Mouse (Mus musculus): ENCODE measurements at regions not wholly inside any gene's neighbourhood (a gene's known extent, or its start where the extent isn't known, plus 50 kb on each side); places are given as distances from the start of the nearest gene placed in this dataset.

- no peaks in the 10 kb centered on the region for H3K9me3 ChIP-seq (ENCODE audit: control insufficient read depth, low read length)
- 37% methylated on average over 1 of the region's 1 CpGs for WGBS (ENCODE audit: insufficient replicate concordance)
- H3K9ac ChIP-seq (replicated peaks): no peak overlapping the region
- H3K4me1 ChIP-seq (replicated peaks; ENCODE audit: control insufficient read depth in 2 of 2, insufficient read depth in 2 of 2, low read length in 1 of 2): 0 out of 4 replicates have a peak, but pooled peaks cover 0 to 2% of the 10 kb centered on the region in 2 experiments
- H3K27ac ChIP-seq: no peak overlapping the region
- H3K27me3 ChIP-seq (ENCODE audit: control insufficient read depth, insufficient read depth, low read length): no peaks in the 10 kb centered on the region
- H3K4me3 ChIP-seq (ENCODE audit: insufficient read depth in 1 of 2, low read depth in 2 of 2, low read length in 2 of 2): no peak overlapping the region
- no peak for DNase-seq (ENCODE audit: low read depth in 3 of 3, low spot score in 3 of 3)
- H3K4me2 ChIP-seq (ENCODE audit: low read depth): no peak overlapping the region
- H3K36me3 ChIP-seq (replicated peaks; ENCODE audit: control insufficient read depth, insufficient read depth, low read depth): no peaks in the 10 kb centered on the region
- no peak for TF ChIP-seq EP300 (IDR thresholded peaks at IDR 0.05; ENCODE audit: low read depth)
- TF ChIP-seq CTCF (IDR thresholded peaks at IDR 0.05; ENCODE audit: low read depth): no peak
- ATAC-seq (ENCODE audit: insufficient read depth): no peak
Measured at GRCm38 (mm10) chr10:17201427-17201745, 521.6 kb upstream of the Cited2 start.

- ATAC-seq (ENCODE audit: insufficient read depth): no peak
- no peaks in the 10 kb centered on the region for H3K27me3 ChIP-seq (ENCODE audit: control insufficient read depth, insufficient read depth, low read length)
Measured at GRCm38 (mm10) chr10:17202556-17203415, 520.2 kb upstream of the Cited2 start.

GRCm38 (mm10) chr10:17203416-17204110, 519.5 kb upstream of the Cited2 start:
- Histone ChIP-seq H3K27ac (no peak overlapping the region), H3K4me3 (ENCODE audit: insufficient read depth in 1 of 2, low read depth in 2 of 2, low read length in 2 of 2) (no peak overlapping the region), H3K4me1 (replicated peaks; ENCODE audit: control insufficient read depth in 2 of 2, insufficient read depth in 2 of 2, low read length in 1 of 2) (0 out of 4 replicates have a peak, but pooled peaks cover 0 to 2% of the 10 kb centered on the region in 2 experiments), H3K9me3 (ENCODE audit: control insufficient read depth, low read length) (no peaks in the 10 kb centered on the region), H3K27me3 (ENCODE audit: control insufficient read depth, insufficient read depth, low read length) (no peaks in the 10 kb centered on the region), H3K36me3 (replicated peaks; ENCODE audit: control insufficient read depth, insufficient read depth, low read depth) (no peaks in the 10 kb centered on the region), H3K9ac (replicated peaks) (no peak overlapping the region), H3K4me2 (ENCODE audit: low read depth) (no peak overlapping the region)
- ATAC-seq (ENCODE audit: insufficient read depth): no peak
- no peak for TF ChIP-seq EP300 (IDR thresholded peaks at IDR 0.05; ENCODE audit: low read depth)
- no peak for TF ChIP-seq CTCF (IDR thresholded peaks at IDR 0.05; ENCODE audit: low read depth)
- WGBS (ENCODE audit: insufficient replicate concordance): 46% methylated on average over 4 of the region's 4 CpGs
- DNase-seq (ENCODE audit: low read depth in 3 of 3, low spot score in 3 of 3): no peak

More at GRCm38 (mm10) chr10:17202556-17203415, 520.2 kb upstream of the Cited2 start:
- Histone ChIP-seq H3K9me3 (ENCODE audit: control insufficient read depth, low read length) (no peaks in the 10 kb centered on the region), H3K4me3 (ENCODE audit: insufficient read depth in 1 of 2, low read depth in 2 of 2, low read length in 2 of 2) (no peak overlapping the region), H3K4me1 (replicated peaks; ENCODE audit: control insufficient read depth in 2 of 2, insufficient read depth in 2 of 2, low read length in 1 of 2) (0 out of 4 replicates have a peak, but pooled peaks cover 0 to 2% of the 10 kb centered on the region in 2 experiments), H3K4me2 (ENCODE audit: low read depth) (no peak overlapping the region), H3K9ac (replicated peaks) (no peak overlapping the region), H3K36me3 (replicated peaks; ENCODE audit: control insufficient read depth, insufficient read depth, low read depth) (no peaks in the 10 kb centered on the region), H3K27ac (no peak overlapping the region)
- no peak for TF ChIP-seq CTCF (IDR thresholded peaks at IDR 0.05; ENCODE audit: low read depth)
- no peak for TF ChIP-seq EP300 (IDR thresholded peaks at IDR 0.05; ENCODE audit: low read depth)
- DNase-seq (ENCODE audit: low read depth in 3 of 3, low spot score in 3 of 3): no peak
- WGBS (ENCODE audit: insufficient replicate concordance): 61% methylated on average over 4 of the region's 4 CpGs

GRCm38 (mm10) chr10:17204153-17204552, 518.9 kb upstream of the Cited2 start:
- Histone ChIP-seq H3K9me3 (ENCODE audit: control insufficient read depth, low read length) (no peaks in the 10 kb centered on the region), H3K9ac (replicated peaks) (no peak overlapping the region), H3K27ac (no peak overlapping the region), H3K4me3 (ENCODE audit: insufficient read depth in 1 of 2, low read depth in 2 of 2, low read length in 2 of 2) (no peak overlapping the region), H3K4me2 (ENCODE audit: low read depth) (no peak overlapping the region), H3K27me3 (ENCODE audit: control insufficient read depth, insufficient read depth, low read length) (no peaks in the 10 kb centered on the region), H3K36me3 (replicated peaks; ENCODE audit: control insufficient read depth, insufficient read depth, low read depth) (no peaks in the 10 kb centered on the region), H3K4me1 (replicated peaks; ENCODE audit: control insufficient read depth in 2 of 2, insufficient read depth in 2 of 2, low read length in 1 of 2) (0 out of 4 replicates have a peak, but pooled peaks cover 0 to 2% of the 10 kb centered on the region in 2 experiments)
- TF ChIP-seq CTCF (IDR thresholded peaks at IDR 0.05; ENCODE audit: low read depth): no peak
- TF ChIP-seq EP300 (IDR thresholded peaks at IDR 0.05; ENCODE audit: low read depth): no peak
- WGBS (ENCODE audit: insufficient replicate concordance): 32% methylated on average over 1 of the region's 1 CpGs
- no peak for ATAC-seq (ENCODE audit: insufficient read depth)
- DNase-seq (ENCODE audit: low read depth in 3 of 3, low spot score in 3 of 3): no peak

Data from liver, embryonic 14.5 days (tissue).